Mouse (Mus musculus) T-helper 1 cell (primary cell): ENCODE measurements around the gene Wee1.
"Not testable (repeated sequence)": the region's sequence is repeated elsewhere in the genome, so short reads cannot be mapped to it uniquely, and the experiment has no call there.

Experiments used
- in situ Hi-C: fragments of 300-600 bp; cut with MboI, MseI; formaldehyde crosslinking; loops from one replicate; pipeline ENCODE4 v1.15.1; 2025; ENCODE audit warnings: high pct_unique_total_duplicates

Wee1 gene

DNA sequence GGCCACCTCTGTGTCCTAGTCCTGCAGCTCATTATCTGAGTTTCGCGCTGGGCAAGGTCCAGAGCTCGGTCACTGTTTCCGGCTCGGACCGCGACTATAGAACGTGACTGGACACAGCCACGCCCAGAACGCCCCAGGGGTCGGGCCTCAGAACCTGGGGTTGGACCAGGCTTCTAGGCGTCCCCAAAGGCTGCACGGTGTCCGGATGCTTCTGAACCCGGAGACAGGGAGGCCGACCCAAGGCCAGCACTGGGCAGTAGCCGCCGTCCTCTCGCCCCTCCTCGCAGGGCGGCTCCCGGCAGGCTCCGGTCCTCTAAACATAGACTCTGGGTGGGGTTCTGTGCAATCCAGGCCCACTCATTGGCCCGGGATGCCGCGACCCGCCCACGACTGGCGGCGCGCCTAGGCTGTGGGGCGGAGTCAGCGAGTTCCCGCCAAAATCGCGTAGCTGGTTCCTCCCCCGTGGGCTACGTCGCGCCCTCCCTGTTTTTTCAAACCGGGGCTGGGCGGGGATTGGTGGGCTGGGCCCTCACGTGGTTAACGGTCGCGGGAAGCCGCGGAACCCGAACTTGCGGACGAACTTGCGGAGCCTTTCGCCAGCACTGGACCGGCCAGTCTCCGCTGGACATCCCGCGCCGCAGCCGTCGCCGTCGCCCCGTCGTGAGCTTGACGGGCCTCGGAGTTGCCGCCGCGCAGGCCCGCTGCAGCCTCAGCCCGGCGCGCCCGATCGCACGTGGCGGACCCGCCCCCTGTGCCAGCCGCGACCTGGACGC lies at the start of gene Wee1:
Gene Wee1, plus strand, starts transcription at position 531 of the 773 bp plus-strand sequence.
- in situ Hi-C loops = no loop called here

- in situ Hi-C loops = no loop called here
Observed at GRCm38 (mm10) chr7:110078168-110078567, 43.7 kb upstream of the Wee1 start.

DNA sequence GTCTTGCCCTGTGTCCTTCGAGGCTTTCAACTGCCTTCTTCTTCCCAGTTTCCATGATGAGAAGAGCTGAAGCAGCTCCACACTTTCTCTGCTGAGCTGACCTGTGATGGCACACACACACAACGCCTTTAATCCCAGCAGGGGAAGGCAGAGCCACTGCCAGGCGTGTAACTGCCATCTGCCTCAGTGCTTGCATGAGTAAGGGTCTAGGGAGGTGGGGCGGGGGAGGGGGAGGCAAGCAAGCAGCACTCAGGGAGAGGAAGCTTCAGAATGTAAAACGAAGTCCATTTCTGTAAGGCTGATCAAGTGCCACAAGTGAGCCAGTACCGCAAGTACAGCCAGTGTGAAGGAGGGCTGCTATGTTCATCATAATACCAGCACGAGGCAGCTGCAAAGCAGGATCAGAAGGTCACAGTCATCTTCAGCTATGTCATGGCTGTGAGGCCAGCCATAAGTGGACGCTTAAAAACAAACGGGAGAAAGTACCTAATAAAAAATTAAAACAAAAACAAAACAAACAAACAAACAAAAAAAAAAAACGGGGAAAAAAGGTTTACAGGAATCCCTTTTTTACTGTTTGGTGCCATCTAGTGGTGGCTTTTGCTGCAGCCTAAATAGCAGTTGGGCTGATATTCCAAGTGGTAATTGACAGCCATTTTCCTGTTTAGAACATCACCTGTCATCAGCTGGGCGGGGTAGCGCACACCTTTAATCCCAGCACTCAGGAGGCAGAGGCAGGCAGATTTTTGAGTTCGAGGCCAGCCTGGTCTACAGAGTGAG lies 38.3 kb upstream of the Wee1 start:
- in situ Hi-C loops = no loop called here

DNA sequence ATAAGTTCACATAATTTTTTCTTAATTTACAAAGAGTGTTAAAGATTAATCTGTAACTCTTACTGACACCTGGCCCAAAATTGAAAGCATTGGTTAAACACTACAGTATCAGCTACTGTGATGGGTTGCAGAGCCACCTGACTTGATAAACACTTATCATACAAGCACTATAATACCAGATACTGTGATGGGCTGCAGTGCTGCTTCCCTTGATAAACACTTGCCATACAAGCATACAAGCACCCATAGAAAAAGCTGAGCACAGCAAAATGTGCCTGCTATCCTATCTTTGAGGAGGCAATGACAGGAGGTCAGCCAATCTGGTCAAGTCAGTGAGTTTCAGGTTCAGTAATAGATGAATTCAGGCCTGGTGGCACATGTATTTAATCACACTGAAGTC lies 36.6 kb upstream of the Wee1 start:
- in situ Hi-C loops = no loop called here

GRCm38 (mm10) chr7:110087914-110088313 lies 33.9 kb upstream of the Wee1 start:
- in situ Hi-C loops = no loop called here

- in situ Hi-C loops = no loop called here
Observed at GRCm38 (mm10) chr7:110091670-110092069, 30.2 kb upstream of the Wee1 start.

DNA sequence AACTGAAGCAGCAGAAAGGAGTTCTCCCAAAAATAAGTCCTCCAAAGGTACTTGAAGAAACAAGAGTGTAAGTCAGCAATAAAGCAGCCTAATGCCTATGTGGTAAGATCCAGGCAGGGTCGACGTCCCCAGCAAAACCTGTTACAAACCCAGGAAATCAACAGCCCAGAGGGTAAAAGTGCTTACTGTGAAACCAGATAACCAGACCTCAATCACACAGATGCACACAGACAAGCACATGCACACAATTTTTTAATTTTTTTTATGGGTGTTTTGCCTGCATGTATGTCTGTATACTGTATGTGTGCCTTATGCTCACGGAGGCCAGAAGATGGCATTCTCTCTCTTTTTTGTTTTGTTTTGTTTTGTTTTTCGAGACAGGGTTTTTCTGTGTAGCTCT lies 25.5 kb upstream of the Wee1 start:
- in situ Hi-C loops = no loop called here

GRCm38 (mm10) chr7:110097106-110097793 lies 24.6 kb upstream of the Wee1 start:
- in situ Hi-C loops = no loop called here

DNA sequence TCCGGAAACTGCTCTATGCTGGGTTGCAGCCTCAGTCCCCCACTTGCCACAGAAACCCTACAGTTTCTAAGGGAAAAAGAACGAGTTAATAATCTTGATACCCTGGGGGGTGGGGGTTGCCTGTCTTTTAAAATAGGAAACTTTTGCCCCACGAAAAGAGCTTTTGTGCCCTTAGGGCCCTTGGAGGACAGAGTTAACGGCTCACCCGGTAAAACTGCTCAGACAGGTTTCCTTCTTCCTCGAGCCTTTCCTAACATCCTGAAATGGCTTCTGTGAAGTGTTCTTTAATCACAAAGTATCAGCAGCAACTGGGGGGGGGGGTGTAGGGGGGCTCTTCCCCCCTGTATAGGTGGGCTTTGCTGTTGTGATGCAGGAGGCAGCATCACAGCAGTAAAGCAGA lies 21.0 kb upstream of the Wee1 start:
- in situ Hi-C loops = no loop called here

DNA sequence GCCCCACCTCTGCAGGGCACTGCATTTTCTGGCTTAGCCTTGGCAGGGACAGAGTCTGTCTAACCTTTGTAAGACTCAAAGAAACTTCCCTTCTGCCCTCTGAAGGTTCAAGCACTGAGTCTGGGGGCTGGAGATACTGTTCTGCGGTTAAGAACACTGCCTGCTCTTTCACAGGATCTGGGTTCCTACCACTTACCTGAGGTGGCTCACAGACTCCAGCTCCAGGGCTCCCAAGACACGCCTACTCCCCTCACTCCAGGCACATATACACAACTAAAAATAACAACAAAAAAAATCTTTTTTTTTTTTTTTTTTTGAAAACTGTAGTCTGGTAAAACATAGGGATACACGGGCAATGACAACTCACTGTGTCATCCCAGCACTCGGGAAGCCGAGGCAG lies 20.6 kb upstream of the Wee1 start:
- in situ Hi-C loops = no loop called here

DNA sequence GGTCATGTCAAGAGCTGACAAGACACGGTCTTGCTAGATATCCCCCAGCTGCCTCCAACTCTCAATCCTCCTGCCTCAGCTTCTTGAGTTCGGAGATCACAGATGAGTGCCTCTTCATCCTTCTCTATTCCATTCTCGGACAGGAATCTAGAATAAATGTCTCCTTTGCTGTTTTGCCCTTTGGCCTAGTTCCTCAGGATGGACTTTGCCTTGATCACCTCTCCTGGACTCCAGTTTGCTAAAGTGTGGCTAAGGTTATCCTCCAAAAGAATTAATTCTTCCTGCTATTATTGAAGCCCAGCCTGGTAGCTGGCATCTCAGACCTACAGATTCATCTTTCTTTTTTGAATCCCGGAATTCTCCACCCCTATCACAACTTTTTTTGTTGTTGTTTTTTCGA lies 16.8 kb upstream of the Wee1 start:
- in situ Hi-C loops = no loop called here

DNA sequence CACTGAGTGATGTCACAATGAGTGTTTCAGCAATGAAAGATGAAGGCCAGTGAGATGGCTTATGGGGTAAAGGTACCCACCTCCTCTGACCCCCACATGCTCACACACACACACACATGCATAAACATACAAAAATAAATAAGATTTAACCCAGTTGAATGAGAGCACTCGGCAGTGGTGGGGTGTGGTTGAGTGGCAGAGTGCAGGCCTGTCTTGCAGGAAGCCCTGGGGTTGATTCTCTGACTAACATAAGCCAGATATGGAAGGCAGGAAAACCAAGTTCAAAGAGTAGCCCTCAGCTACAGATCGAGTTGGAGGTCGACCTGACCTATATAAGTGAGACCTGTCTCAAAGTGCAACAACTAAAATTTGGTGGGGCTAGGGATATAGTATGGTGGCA lies 15.2 kb upstream of the Wee1 start:
- in situ Hi-C loops = no loop called here

GRCm38 (mm10) chr7:110108524-110108923 lies 13.3 kb upstream of the Wee1 start:
- in situ Hi-C loops = not testable (repeated sequence)

GRCm38 (mm10) chr7:110108967-110109610 lies 12.8 kb upstream of the Wee1 start:
- in situ Hi-C loops = no loop called here

GRCm38 (mm10) chr7:110110061-110110656 lies 11.7 kb upstream of the Wee1 start:
- in situ Hi-C loops = no loop called here

DNA sequence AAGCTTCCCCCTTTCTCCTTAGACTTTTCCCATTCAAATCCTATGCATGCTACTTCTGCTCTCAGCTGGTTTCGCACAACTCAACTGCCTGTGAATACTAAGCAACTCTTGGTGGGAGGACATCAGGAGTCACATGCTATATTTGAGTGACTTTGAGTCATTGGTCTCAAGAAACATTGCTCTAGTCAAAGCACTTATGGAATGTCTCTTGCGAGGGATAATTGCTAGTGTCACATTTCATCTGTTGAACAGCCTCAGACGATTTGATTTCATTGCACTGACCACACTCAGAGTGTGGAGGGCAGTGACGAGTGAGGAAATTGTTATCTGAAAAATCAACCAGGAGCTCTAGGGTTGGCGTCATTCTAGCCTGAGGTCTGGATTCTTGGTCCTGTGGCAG lies 7.1 kb upstream of the Wee1 start:
- in situ Hi-C loops = no loop called here

DNA sequence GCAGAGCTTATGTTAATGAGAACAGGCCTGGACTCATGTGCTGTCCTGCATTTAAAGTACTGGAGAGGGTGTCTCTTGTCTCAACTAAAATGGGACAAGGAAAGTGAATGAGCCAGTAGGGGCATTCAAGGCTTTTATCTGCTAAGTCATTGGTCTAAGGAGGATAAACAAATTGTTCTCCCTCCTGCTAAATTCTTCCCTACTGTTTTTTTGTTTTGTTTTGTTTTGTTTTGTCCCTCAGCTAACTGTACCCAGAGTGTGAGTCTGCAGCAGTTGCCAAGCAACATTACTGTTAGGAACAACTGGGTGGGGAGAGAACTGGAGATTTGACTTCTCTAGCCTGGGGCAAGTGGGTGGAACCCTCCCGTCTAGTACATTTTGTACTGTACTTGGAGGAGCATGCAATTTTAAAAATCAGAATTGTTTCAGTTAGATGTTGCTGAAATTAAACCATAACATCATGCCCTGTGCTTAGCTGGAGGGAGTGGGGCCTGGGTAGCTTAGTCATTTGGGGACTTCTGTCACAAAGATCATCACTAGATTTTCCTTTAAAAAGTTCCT lies 5.0 kb upstream of the Wee1 start:
- in situ Hi-C loops = no loop called here

- in situ Hi-C loops = no loop called here
Observed at GRCm38 (mm10) chr7:110118448-110118847, 3.4 kb upstream of the Wee1 start.

- in situ Hi-C loops = no loop called here
Observed at GRCm38 (mm10) chr7:110120157-110120784, 1.6 kb upstream of the Wee1 start.

- in situ Hi-C loops = no loop called here
Observed at GRCm38 (mm10) chr7:110121162-110121515, 707 bp upstream of the Wee1 start.

GRCm38 (mm10) chr7:110122289-110122564 lies 381 bp downstream of the Wee1 start:
- in situ Hi-C loops = no loop called here
